Comparison of ENCODE assay signal across 17 mouse cellular contexts in genomic region chr17:67152218-67152617, GRCm38 (mm10).
"Had no signal": no experiment of that assay in that cellular context is flagged by ENCODE, and none has a peak within 500 bp of the region (broad histone marks: within the 10 kb centered on the region; RNA-seq: fewer than 3 reads in every experiment).

No protein-coding gene starts in this region.

- H3K9ac ChIP-seq: liver, embryonic 13.5 days; neural tube, embryonic 13.5 days had no signal

- H3K27ac ChIP-seq: liver, embryonic 13.5 days; neural tube, embryonic 13.5 days; stomach, postnatal 0 days had no signal

- H3K36me3 ChIP-seq: liver, embryonic 13.5 days; neural tube, embryonic 13.5 days had no signal

- H3K9me3 ChIP-seq: liver, embryonic 13.5 days; neural tube, embryonic 13.5 days had no signal

- H3K27me3 ChIP-seq: liver, embryonic 13.5 days; neural tube, embryonic 13.5 days had no signal

- H3K4me3 ChIP-seq: liver, embryonic 13.5 days; neural tube, embryonic 13.5 days had no signal

- DNase-seq: kidney, adult 18-20 months; kidney, adult 9 months; kidney, postnatal 14 days; kidney, postnatal 4 days; liver, embryonic 13.5 days; lung, adult 2 months; lung, postnatal 14 days; lung, postnatal 4 days; right cerebral cortex, adult 18-20 months; right cerebral cortex, postnatal 14 days; right cerebral cortex, postnatal 4 days; thymus, adult 2 months; thymus, postnatal 14 days; thymus, postnatal 4 days had no signal

- H3K4me1 ChIP-seq: liver, embryonic 13.5 days had no signal

- H3K4me2 ChIP-seq: liver, embryonic 13.5 days; midbrain, embryonic 11.5 days; neural tube, embryonic 13.5 days had no signal
